Mouse (Mus musculus): Measurements from ENCODE around the gene Cxcl14.

DNA sequence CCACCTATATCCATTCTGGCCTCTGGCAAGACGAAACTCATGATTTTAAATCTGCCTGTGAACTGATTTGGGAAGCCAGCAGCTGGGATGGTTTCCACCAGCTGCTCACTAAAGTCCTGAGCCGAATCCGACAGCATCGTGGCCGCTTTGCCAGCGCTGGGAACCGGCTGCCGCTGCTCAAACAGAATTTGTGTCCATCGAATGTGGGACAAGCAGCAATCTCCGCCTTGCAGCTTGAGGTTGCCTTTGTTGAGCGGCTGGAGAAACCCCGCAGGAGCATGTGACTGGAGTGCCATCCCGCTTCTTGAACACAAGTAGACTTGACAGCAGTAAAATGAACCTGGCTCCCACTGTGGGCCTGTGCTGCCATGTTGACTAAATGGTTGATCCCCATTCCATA, 13.0 kb downstream of the Cxcl14 start:
- TF ChIP-seq CTCF (IDR thresholded peaks at IDR 0.05; ENCODE audit: borderline replicate concordance, extremely low read depth, insufficient read depth, insufficient read length): no peak
- no peak for TF ChIP-seq POLR2A (IDR thresholded peaks at IDR 0.05; ENCODE audit: borderline replicate concordance, extremely low read depth, insufficient read depth, insufficient read length, poor library complexity, severe bottlenecking)

Measured in brain, embryonic 14.5 days (tissue).